Mouse (Mus musculus) 3T3-L1 (cell line): ENCODE measurements around the gene Rasa3.
A peak's percentile ranks its signal among the peaks of the same experiment; 100 is the strongest.

Experiments used
- DNase-seq: peaks from one replicate; pipeline ENCODE4 v3.0.0-alpha.2; 2015; ENCODE audit warnings: low read depth, low spot score

The Rasa3 gene

GRCm38 (mm10) chr8:13551574-13551830 lies 125.9 kb downstream of the Rasa3 start:
- DNase-seq: no peak

DNA sequence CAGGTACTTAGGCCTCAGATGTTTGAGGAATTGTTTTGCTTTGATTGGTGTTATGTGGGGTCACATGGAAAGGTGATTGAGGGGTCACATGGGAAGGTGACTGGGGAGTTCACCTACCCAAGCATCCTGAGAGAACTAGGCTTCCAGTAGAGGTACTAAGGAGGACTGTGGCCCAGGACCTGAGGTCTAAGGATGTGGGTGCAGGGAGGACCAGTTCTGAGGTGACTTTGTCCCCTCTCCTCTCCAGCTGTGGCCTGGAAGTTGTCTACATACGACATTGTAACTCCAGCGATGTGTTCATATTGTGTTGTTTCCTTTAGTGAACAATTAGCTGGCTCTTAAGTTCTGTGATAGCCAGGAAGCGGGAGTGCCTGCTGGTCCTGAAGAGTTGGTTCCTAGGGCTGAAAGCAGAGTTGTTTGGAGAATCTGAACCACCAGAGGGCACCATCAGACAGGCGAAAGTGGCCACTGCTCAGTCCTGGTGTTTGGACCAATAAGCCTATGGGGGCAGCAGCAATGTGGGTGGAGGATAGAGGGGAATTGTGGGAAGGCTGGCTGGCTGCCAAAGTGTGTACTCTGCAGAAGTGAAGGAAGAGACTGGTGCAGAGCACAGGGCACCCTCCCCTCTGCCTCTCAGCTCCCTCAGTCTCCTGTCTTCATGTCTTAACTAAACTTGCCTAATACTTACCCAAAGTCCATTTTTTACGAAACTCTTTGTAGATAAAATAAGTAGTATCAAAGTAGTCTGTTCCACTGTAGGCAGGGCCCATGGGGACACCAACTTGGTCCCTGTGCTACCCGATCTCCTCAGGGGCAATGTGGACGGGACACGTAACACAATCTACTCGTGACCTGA lies 126.5 kb downstream of the Rasa3 start:
- peak; percentile 98 for DNase-seq

GRCm38 (mm10) chr8:13548831-13549230 lies 128.6 kb downstream of the Rasa3 start:
- DNase-seq: peak; percentile 87

DNA sequence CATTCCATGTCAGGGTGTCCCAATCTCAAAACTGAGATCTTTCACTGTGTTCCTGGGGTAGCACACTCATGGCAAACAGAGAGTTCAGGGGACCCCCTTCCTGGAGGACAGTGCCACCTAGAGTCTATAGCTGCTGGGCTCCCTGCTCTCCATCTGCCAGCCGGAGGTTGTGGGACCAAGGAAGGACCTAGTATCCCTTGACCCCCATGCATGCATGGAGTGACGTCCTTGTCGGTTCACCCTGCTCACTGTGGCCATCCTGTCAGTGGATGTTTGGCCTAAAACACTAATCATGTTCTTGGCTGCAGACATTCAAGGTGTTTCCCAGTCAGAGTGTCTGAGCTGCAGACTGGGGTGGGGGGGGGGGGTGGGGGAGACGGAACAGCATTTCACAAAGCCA lies 129.2 kb downstream of the Rasa3 start:
- peak; percentile 75 for DNase-seq

- no peak for DNase-seq
Observed at GRCm38 (mm10) chr8:13546421-13546820, 131.0 kb downstream of the Rasa3 start.

- DNase-seq: no peak
Observed at GRCm38 (mm10) chr8:13541526-13541925, 135.9 kb downstream of the Rasa3 start.

DNA sequence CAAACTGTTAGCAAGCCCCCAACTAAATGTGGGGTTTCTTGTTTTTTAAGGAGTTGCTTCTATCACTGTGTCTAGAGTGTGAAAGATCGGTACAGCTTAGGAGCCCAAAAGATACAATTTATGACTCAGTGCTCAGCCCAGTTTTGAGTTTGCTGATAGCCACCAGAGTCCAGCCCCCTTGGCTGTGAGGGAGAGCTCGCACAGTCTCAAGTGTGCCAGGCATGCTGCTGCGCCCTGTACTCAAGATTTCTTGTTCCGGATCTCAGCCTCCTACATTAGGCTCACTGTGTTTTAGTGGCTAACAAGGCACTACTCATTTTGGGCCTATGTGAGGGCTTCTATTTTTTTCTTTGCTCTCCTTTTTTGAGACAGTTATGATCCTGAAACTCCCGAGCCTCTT lies 137.3 kb downstream of the Rasa3 start:
- no peak for DNase-seq

DNA sequence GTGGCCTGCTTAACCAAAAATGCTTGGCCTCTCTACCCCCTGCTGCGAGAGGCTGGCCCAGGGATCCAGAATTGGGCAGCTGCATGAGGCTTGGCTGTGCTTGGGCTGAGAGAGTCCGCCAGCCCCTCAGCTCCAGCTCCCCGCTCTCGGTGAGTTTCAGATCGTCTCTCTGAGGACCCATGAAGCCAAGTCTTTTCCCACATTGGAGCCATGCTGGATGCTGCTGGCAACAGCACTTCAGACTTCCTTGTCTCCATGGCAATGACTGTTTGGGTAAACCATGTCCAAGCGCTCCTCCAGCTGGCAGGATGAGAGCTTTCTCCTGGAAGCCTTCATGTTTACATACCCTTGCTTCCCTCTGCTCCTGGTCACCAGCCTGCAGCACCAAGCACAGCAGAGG lies 138.6 kb downstream of the Rasa3 start:
- DNase-seq: peak; percentile 42

- DNase-seq: no peak
Observed at GRCm38 (mm10) chr8:13537102-13537501, 140.3 kb downstream of the Rasa3 start.

DNA sequence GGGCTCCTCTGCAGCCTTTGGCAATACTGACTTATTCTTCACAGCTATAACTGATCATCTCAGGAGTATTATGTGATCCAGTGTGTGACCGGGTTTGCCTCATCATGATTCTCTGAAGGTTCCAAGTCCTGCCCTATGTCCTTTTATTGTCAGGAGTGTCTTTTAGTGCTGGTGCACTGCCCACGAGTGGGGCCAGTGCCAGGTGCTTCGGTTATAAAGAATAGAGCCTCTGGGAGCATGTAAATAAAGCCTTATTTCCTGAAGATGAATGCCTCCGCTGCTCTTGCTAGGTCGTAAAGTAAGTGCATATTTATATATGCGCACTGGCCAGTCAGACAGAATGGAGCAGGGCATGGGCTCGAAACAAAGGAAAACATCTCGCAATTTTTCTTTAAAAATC lies 144.3 kb downstream of the Rasa3 start:
- DNase-seq: no peak

DNA sequence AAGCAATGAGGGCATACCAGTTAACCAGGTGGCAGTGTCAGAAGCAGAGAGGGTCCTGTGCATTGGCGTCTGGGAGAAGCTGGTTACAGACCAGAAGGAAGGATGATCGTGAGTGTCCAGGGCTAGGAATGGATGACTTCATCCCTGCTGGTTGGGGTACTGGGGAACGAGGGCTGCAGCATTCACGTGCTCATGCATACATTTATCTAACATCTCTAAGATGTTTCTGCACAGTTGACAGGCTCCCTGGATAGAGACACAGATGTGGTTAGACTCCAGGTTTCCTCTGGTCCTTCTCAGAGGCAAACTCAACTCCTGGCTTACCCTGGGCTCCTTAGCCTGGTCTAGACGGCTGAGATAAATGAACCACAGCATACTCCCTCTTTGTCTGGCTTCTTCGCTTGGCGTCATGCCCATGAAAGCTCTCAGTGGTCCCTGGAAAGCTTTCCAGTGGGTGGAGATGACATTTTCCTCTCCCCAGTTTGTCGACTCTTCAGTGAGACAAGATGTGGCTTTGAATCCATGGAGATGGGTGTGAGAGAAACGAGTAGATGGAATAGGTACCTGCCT lies 145.7 kb downstream of the Rasa3 start:
- peak; percentile 40 for DNase-seq

- peak; percentile 98 for DNase-seq
Observed at GRCm38 (mm10) chr8:13530941-13531340, 146.5 kb downstream of the Rasa3 start.

GRCm38 (mm10) chr8:13530401-13530800 lies 147.0 kb downstream of the Rasa3 start:
- peak; percentile 73 for DNase-seq

DNA sequence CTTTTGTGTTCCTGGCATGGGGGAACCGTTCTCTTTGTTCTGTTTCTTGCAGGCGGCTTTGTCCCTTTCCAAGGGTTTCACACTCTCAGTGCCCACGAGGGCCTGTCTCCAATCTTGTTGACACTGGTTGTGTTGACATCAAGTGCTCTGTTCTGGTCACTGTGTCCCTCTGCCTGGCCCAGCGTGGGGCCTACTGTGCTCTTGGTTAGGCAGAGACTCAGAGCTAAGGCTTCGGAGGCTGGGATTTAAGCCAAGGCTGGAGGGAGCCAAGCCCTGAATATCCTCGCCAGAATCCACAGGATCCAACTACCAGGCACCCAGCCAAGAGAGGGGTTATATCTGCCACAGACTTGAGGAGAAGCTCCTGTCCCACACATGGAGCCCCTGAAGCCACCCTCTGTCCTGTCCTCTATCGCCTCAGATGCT lies 147.5 kb downstream of the Rasa3 start:
- DNase-seq: peak; percentile 91

DNA sequence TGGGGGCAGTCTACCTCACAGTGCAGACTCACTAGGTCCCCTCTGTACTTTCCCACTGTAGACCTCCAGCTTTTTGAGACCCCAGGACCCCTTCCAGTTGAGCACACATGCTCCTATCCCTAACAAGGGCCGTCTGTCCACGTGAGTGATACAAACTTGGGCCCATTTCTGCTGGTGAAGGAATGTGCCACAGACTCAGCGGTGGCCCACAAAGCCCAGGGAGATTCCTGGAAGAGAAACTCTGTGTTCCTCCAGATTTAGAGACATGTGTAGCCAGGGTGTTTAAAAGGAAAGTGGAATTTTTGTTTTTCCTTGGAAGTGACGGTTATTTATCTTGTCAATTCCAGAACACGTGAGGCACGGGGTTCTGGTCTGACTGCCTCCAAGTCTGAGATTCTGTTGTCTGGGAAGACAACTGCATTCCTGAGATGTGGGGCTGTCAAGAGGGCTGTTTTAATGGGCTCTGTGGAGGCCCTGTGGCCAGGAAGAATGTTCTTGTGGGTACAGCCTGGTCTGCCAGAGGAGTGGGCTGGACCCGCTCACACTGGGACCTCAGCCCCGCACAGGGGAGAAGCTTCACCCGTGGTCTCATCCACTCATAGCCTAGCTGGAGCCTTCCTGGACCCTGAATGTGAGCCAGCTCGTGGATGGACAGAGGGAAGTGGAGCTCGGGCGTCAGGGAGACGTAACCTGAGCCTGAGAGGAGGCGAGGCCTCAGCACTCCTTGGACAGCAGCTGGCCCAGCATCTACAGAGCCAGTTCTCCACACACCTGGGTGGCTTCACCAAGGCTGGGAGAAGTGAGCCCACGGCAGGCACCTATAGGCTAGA lies 148.2 kb downstream of the Rasa3 start:
- DNase-seq: peak; percentile 89

DNA sequence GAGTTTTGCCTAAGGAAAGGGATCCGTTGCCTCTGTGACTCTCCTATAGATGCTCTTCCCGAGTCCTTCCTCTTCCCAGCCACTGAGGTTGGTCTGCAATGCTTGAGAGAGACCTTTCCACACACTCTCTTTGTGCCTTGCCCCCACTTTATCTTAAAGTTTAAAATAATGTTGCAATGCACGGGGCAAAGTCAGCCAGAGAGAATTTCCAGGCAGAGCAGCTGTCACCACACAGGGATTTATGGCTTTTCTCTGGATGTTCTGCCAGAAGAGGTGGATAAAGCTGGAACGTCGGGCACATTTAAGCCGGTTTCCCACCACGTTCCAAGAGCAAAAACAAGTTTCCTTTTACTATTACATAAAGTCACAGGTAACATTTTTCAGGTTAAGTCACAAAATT lies 156.0 kb downstream of the Rasa3 start:
- peak; percentile 88 for DNase-seq

DNA sequence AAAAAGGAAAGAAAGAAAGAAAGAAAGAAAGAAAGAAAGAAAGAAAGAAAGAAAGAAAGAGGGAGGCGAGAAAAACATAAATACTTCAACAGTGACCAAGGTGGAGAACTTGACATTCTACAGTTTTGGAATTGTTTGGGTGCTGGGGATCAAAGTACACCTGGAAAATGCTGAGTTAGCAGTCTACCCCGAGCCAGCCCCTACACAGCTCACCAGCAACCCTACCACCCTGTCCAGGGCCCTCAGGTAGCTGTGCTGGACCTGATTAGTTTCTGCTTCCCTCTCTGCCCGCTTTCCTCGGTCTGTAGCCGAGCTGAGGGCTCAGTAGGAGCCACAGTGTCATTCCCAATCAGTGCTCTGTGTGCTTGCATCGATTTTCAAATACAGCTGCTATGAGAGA lies 157.1 kb downstream of the Rasa3 start:
- DNase-seq: no peak

GRCm38 (mm10) chr8:13519503-13519902 lies 157.9 kb downstream of the Rasa3 start:
- no peak for DNase-seq

DNA sequence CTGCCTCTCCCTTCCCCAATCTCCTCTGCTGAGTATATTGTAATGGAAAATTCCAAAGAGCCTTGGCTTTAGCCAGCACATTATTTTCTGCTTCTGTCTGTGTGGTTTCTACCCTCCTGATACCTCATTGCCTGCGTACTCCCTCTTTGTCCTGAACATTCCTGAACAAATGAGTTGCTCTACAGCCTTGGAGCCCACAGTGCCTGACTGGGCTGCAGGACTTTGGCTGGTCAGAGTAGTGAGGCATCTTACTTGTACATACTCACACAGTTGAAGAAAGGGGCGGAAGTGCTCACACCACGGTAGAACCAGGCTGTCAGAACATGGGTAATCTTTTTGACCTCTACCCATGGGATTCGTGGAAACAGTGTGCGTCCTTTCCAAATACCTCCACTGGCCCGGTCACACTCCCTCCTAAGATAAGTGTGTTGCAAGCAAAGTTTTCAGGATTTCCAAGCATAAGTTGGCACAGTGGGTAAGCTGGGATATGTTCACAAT lies 160.1 kb downstream of the Rasa3 start:
- peak; percentile 64 for DNase-seq
